Mouse (Mus musculus) midbrain, embryonic 15.5 days (tissue): ENCODE measurements around the gene Pacs1. TPM values are rescaled to one million over a fixed set of nuclear protein-coding genes. Genes with fewer than 3 reads are reported as not detected.

ENCODE experiments used
- ATAC-seq: fragments of 200-750 bp; cut with Nextera tagmentation; replicated peaks from 2 replicates; pipeline ENCODE4 v1.8.0; 2017; ENCODE audit warnings: moderate TSS enrichment
- H3K27ac ChIP-seq: fragments of 300-500 bp; sonication (generic); 2 replicates; pipeline ENCODE4 v1.5.1; 2015; ENCODE audit warnings: mild to moderate bottlenecking, inconsistent platforms
- H3K27me3 ChIP-seq: fragments of 300-500 bp; sonication (generic); replicated peaks from 2 replicates; pipeline ENCODE4 v1.6.1; 2015; ENCODE audit warnings: inconsistent platforms
- H3K36me3 ChIP-seq: fragments of 300-500 bp; sonication (generic); replicated peaks from 2 replicates; pipeline ENCODE4 v1.6.1; 2015; ENCODE audit warnings: inconsistent platforms
- H3K4me1 ChIP-seq: fragments of 300-500 bp; sonication (generic); 2 replicates; pipeline ENCODE4 v1.6.1; 2015; ENCODE audit warnings: inconsistent platforms
- H3K4me2 ChIP-seq: fragments of 300-500 bp; sonication (generic); 2 replicates; pipeline ENCODE4 v1.6.1; 2015; ENCODE audit warnings: inconsistent platforms, mild to moderate bottlenecking, moderate library complexity
- H3K4me3 ChIP-seq: fragments of 300-500 bp; sonication (generic); 2 replicates; pipeline ENCODE4 v1.5.1; 2015; ENCODE audit warnings: mild to moderate bottlenecking, inconsistent platforms
- H3K9ac ChIP-seq: fragments of 300-500 bp; sonication (generic); 2 replicates; pipeline ENCODE4 v1.6.1; 2015; ENCODE audit warnings: mild to moderate bottlenecking, inconsistent platforms
- H3K9me3 ChIP-seq: fragments of 300-500 bp; sonication (generic); 2 replicates; pipeline ENCODE4 v1.6.1; 2016; ENCODE audit warnings: inconsistent platforms
- WGBS: fragments of 180-500 bp; shearing (Covaris S2); methylation state at CpG from one replicate; pipeline ENCODE4 v1.1.7; 2015; ENCODE audit warnings: mixed read lengths; 5-methylcytosine and 5-hydroxymethylcytosine counted together
- polyA plus RNA-seq: library from polyadenylated mRNA; unstranded; fragments of >200 nt; fragmentation: Nextera tagmentation; extraction: Ambion mirVana; gene quantifications from 2 replicates; pipeline ENCODE4 v1.2.1, GENCODE M21; 2015

The Pacs1 gene
- polyA plus RNA-seq, 1 experiment from 2014 or later: 55.7 TPM

DNA sequence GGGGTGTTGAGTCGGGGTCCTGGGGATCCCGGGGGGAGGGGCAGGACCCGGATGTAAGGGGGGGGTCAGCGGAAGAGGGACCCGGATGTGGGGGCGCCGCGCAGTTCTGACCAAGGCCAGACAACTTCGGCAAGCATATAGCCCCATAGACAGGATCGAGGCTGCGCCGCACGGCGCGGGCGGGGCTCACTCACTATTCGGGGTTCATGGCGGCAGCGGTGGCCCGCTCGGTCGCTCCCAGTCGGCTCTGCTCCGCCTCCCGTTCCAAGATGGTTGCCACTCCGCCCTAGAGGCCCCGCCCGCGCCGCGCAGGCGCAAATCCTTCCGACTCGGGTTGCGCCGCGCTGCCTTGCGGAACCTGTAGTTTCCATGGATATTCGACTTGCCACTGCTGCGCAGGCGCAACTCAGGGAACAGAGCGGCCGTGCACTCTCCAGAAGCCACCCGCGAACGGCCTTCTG, 166.2 kb downstream of the Pacs1 start, which contains the start of gene Rab1b:
Gene Rab1b, minus strand, starts transcription at position 342 of the 461 bp plus-strand sequence.
- WGBS: under 1% methylated on average over 46 of the region's 46 CpGs
- peak within 1 kb of the TSS; percentile 90 for H3K9ac ChIP-seq
- peaks cover 57% of the 10 kb centered on the region for H3K36me3 ChIP-seq
- H3K27ac ChIP-seq: peak within 1 kb of the TSS; percentile 97
- H3K27me3 ChIP-seq: no peaks in the 10 kb centered on the region
- H3K4me2 ChIP-seq: peak within 1 kb of the TSS; percentile 79
- peak within 1 kb of the TSS; percentile 64 for H3K4me3 ChIP-seq
- ATAC-seq: peak; percentile 92
- no peaks in the 10 kb centered on the region for H3K9me3 ChIP-seq
- H3K4me1 ChIP-seq: peaks cover 19% of the 10 kb centered on the region

DNA sequence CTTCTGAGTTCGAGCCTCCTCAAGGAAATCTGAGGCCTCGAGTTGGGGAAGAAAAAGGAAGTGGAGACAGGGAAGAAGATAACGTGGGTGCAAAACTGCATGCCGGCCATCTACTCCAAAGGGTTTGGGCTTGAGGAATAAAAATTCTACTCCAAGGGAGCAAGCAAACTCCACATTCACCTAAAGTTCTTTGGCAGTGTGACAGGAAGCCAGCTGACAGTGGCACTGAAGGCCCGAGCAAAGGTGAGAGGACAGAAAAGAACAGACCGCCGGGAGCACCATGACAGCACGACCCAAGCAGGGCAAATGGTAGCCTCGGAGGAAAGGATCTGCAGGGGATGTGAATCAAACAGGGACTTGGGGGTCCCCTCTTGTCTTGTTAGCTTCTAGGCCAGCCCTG, 166.8 kb downstream of the Pacs1 start:
- peaks cover 19% of the 10 kb centered on the region for H3K4me1 ChIP-seq
- peaks cover 51% of the 10 kb centered on the region for H3K36me3 ChIP-seq
- 22% methylated on average over 9 of the region's 9 CpGs for WGBS
- H3K9ac ChIP-seq: peak overlapping the region; percentile 90
- ATAC-seq: 0 out of 2 replicates have a peak, but pooled peaks have one; percentile 0
- peak overlapping the region; percentile 79 for H3K4me2 ChIP-seq
- H3K27me3 ChIP-seq: no peaks in the 10 kb centered on the region
- peak overlapping the region; percentile 97 for H3K27ac ChIP-seq
- H3K4me3 ChIP-seq: peak overlapping the region; percentile 64
- H3K9me3 ChIP-seq: no peaks in the 10 kb centered on the region

DNA sequence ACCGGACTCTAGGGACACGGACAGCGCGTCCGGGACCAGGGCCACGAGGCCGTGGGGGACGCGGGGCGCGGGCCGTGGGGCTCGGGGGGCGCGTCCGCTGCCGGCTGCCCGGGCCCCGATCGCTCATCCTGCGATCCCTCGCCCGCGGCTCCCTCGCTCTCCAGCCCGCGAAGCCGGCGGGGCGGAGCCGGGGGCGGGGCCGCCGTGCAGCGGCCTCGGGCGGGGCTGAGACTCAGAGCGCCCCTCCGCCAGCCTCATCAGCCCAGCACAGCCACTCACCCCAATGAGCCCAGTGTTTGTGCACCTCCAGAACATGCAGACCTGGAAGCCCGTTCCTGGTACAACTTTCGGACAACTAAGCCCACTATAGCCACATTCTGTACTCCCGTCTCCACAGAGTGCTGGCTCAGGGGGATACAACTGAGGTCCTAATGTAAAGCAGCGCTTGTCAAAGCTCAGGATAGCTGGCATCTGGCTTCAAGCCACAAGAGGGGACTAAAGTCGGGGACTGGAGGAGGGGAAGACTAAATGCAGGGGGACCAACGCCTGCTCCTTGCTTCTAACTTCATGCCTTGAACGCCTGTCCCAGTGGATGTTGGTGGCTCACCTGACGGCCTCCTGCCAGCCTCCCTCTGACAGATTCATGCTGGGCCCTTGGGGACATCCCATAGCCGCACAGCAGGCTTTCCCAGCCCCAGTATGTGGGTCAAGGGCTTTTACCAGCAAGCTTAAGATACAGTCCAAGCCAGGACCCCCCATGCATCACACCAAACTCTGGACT, 174.4 kb downstream of the Pacs1 start, which contains the start of gene Cnih2:
Gene Cnih2, minus strand, starts transcription at position 159 of the 781 bp plus-strand sequence.
- 2% methylated on average over 42 of the region's 48 CpGs for WGBS
- no peaks in the 10 kb centered on the region for H3K9me3 ChIP-seq
- H3K9ac ChIP-seq: peak within 1 kb of the TSS; percentile 100
- ATAC-seq: peak; percentile 63
- H3K27me3 ChIP-seq: no peaks in the 10 kb centered on the region
- H3K27ac ChIP-seq: peak within 1 kb of the TSS; percentile 99
- peak within 1 kb of the TSS; percentile 96 for H3K4me3 ChIP-seq
- H3K36me3 ChIP-seq: peaks cover 19% of the 10 kb centered on the region; the same call in 1 of the 2 replicates
- peaks cover 55% of the 10 kb centered on the region for H3K4me1 ChIP-seq
- peak within 1 kb of the TSS; percentile 93 for H3K4me2 ChIP-seq

DNA sequence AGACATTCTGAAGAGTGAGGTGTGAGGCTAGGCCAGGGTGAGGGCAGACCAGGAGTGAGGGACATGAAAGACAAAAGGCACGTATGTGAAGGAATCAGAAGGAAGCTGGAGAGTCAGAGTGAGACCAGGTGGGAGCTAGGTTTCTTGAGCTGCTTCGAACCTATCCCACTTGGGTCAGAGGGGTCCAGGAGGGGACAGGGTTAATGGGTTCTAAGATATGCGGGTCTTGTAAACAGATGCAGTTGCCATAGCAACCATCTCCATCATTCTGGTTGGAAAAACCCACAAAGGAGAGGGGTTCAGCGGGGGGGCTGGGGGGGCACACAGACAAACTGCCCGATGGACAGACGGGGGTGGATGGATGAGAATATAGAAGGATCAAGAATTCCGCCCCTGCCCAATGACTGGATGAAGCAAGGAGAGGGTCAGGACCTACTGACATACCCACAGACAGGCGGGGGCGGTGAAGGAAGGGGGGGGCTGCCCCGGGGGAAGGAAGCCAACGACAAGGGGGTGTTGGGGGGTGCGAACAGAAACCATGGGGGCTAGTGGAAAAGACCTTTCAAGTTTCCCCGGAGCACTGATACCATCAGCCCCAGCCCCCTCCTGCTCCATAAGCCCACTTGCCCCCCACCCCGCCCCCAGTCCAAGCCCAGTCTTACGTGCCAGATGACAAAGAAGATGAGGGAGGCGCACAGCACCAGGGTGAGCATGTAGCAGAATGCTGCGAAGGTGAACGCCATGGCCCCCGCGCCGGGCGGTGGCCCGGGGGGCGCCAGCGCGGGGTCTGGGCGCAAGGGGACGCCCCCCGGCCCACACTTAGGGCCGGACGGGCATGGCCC, 175.2 kb downstream of the Pacs1 start:
- 2% methylated on average over 31 of the region's 31 CpGs for WGBS

DNA sequence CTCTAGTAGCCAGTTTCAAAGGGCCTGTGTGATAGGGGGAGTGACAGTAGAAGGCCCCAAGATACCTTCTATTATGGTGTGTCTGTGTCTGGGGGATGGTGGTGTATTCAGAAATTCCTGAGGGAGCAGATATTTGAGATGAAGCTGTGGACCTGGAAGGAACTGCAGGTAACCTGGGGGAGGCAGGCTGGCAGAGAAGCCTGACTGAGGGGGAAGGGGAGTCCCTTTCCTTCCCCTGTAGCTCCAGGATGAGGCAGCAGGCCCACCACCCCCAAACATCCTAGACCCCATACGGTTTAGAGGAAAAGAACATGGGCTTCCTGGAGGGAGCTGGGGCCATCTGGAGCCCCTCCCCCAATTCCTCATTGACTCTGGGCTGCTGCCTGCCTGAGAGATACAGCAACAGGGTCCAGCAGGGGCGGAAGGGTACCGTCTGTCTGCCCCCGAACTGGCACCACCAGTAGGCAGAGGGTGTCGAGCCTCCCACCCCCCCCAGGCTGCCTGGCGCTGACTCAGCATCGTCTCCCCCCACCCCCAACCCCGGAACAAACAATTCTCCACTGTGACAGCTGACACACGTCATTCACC, 176.9 kb downstream of the Pacs1 start:
- Histone ChIP-seq H3K4me3 (peak overlapping the region; percentile 96), H3K36me3 (peaks cover 18% of the 10 kb centered on the region), H3K4me2 (peak overlapping the region; percentile 93), H3K9me3 (no peaks in the 10 kb centered on the region), H3K9ac (peak overlapping the region; percentile 100), H3K27me3 (no peaks in the 10 kb centered on the region), H3K27ac (peak overlapping the region; percentile 99), H3K4me1 (peaks cover 66% of the 10 kb centered on the region)
- 11% methylated on average over 9 of the region's 9 CpGs for WGBS
- ATAC-seq: no peak

More for the DNA sequence above, 175.2 kb downstream of the Pacs1 start:
- no peaks in the 10 kb centered on the region for H3K9me3 ChIP-seq
- peak; percentile 22 for ATAC-seq
- H3K9ac ChIP-seq: peak overlapping the region; percentile 100
- H3K27me3 ChIP-seq: no peaks in the 10 kb centered on the region
- H3K27ac ChIP-seq: peak overlapping the region; percentile 99
- peaks cover 12% of the 10 kb centered on the region; the same call in 1 of the 2 replicates for H3K36me3 ChIP-seq
- peak overlapping the region; percentile 96 for H3K4me3 ChIP-seq
- H3K4me2 ChIP-seq: peak overlapping the region; percentile 93
- peaks cover 63% of the 10 kb centered on the region for H3K4me1 ChIP-seq

DNA sequence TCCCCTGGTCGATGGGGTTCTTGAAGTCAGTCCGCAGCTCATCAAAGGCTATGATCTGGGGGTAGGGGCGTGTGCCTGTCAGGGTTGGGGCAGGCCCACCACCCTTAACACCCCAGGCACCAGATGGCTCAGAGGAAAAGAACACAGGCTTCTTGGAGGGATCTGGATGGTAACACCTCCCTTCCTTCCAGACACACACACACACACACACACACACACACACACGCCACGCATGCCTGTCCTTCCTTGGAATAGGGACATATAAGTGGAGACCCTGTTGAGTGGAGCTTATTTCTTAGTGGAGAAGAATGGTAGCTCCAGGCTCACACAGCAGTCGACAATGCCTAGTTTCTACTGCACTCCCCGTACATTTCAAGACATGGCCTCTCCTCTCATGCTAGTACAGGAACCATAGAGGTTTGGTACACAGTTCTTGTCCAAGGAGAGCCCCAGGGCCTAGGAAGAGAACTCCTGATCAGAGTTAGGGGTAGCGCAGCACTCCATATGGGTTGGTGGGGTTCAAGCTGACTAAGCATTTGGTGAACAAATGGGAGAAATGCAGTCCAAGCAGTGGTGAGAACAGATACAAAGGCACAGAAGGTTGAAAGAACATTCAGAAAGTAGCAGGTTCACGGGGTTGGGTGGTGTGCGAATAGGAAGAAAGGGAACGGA, 178.0 kb downstream of the Pacs1 start:
- H3K9me3 ChIP-seq: no peaks in the 10 kb centered on the region
- H3K4me3 ChIP-seq: peak overlapping the region; percentile 96
- H3K4me2 ChIP-seq: peak overlapping the region; percentile 93
- H3K9ac ChIP-seq: peak overlapping the region; percentile 100
- peak; percentile 1; the same call in 1 of the 2 replicates for ATAC-seq
- peaks cover 16% of the 10 kb centered on the region for H3K36me3 ChIP-seq
- WGBS: 26% methylated on average over 11 of the region's 11 CpGs
- H3K27ac ChIP-seq: peak overlapping the region; percentile 99
- no peaks in the 10 kb centered on the region for H3K27me3 ChIP-seq
- H3K4me1 ChIP-seq: peaks cover 64% of the 10 kb centered on the region

DNA sequence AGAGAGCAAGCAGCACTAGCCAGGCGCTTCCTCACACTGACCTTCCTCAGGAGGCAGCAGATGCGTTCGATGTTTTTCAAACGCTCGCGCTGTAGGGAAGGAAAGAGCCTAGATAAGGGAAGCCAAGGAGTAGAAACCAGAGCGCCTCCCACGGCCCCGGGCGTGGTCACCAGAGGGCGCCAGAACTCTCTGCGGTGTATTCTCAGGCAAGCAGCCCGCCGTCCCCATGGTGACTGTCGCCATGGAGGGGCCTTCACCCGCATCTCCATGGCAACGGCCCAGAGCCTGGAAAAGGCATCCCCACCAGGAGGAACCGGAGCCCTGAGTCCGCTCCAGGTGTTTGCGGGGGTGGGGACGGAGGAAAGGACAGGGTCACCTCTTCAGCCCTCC, 178.7 kb downstream of the Pacs1 start:
- peaks cover 14% of the 10 kb centered on the region for H3K36me3 ChIP-seq
- WGBS: under 1% methylated on average over 21 of the region's 21 CpGs
- H3K4me3 ChIP-seq: peak overlapping the region; percentile 96
- peak overlapping the region; percentile 100 for H3K9ac ChIP-seq
- H3K27me3 ChIP-seq: no peaks in the 10 kb centered on the region
- peak; percentile 68 for ATAC-seq
- H3K9me3 ChIP-seq: no peaks in the 10 kb centered on the region
- peaks cover 63% of the 10 kb centered on the region for H3K4me1 ChIP-seq
- peak overlapping the region; percentile 93 for H3K4me2 ChIP-seq
- peak overlapping the region; percentile 99 for H3K27ac ChIP-seq

DNA sequence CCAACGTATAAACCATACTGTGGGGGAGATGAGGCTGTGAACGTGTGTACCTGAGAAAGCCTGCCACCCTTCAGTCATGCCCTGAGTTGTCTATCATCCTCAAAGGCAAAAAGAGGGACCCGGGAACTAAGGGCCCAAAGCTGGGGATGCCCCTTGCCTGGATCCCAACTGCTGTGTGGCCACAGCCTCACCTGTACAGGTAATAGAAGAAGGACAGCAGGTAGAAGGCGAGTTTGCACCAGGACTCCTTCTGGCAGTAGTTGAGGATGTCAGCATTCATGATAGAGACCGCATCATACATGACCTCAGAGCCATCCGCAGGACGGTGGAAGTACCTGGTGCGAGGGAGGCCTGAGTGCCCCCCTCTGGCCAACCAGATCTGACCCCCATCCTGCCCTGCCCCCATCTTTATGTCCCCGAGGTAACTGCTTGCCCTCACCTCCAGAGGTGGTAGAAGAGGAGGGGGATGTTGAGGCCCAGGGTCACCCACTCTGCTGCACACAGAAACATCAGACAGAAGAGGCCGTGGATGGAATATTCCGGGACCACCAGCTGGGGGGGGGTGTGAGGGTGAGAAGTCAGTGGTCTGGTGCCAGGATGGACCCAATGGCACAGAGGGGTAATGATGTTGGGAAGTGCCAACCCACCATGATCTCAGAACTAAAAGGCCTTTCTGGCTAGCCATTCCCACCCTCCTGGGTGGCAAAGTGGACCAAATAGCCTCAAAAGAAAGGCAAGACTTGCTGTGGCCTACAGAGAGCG, 179.3 kb downstream of the Pacs1 start:
- Histone ChIP-seq H3K36me3 (peaks cover 14% of the 10 kb centered on the region), H3K27me3 (no peaks in the 10 kb centered on the region), H3K4me3 (peak overlapping the region; percentile 96), H3K9me3 (no peaks in the 10 kb centered on the region), H3K4me2 (peak overlapping the region; percentile 93), H3K27ac (peak overlapping the region; percentile 99), H3K4me1 (peaks cover 62% of the 10 kb centered on the region), H3K9ac (peak overlapping the region; percentile 30)
- no peak for ATAC-seq
- 74% methylated on average over 12 of the region's 12 CpGs for WGBS

DNA sequence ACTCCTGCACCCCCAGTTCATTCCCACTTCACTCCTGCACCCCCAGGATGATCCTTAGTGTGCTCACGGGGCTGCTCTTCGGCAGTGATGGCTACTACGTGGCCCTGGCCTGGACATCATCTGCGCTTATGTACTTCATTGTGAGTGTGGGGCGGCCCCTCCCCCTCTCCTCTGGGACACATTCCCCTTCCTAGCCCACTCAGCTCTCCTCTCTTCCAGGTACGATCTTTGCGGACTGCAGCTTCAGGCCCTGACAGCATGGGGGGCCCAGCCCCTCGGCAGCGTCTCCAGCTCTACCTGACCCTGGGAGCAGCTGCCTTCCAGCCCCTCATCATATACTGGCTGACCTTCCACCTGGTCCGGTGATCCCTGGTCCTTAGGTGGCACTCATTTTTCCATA, 180.8 kb downstream of the Pacs1 start:
- Histone ChIP-seq H3K9ac (no peak overlapping the region), H3K36me3 (peaks cover 14% of the 10 kb centered on the region), H3K9me3 (no peaks in the 10 kb centered on the region), H3K4me1 (peaks cover 64% of the 10 kb centered on the region), H3K4me3 (no peak overlapping the region), H3K4me2 (no peak overlapping the region), H3K27ac (0 out of 2 replicates have a peak overlapping the region, but pooled peaks have one; percentile 26), H3K27me3 (no peaks in the 10 kb centered on the region)
- 87% methylated on average over 10 of the region's 10 CpGs for WGBS
- no peak for ATAC-seq

DNA sequence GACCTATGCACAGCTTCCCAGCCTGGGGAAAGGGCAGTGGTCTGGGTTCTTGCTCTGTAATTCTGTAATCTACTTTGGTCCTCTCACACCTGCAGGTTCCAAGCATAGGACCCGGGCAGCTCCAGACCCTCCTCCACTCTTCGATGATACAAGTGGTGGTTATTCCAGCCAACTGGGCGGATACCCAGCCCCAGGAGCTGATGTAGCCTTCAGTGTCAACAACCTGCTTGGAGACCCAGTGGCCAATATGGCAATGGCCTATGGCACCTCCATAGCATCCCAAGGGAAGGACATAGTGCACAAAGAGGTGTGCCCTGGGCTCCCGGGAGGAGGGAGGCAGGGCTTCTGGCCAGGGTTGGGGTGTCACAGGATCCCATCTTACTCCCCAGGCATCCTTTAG, 183.6 kb downstream of the Pacs1 start:
- H3K9me3 ChIP-seq: no peaks in the 10 kb centered on the region
- H3K36me3 ChIP-seq: peaks cover 14% of the 10 kb centered on the region
- H3K4me2 ChIP-seq: peak overlapping the region; percentile 65
- WGBS: 87% methylated on average over 4 of the region's 4 CpGs
- H3K27me3 ChIP-seq: peaks cover 18% of the 10 kb centered on the region
- no peak for ATAC-seq
- peaks cover 51% of the 10 kb centered on the region for H3K4me1 ChIP-seq
- H3K4me3 ChIP-seq: peak overlapping the region; percentile 71
- no peak overlapping the region for H3K27ac ChIP-seq
- H3K9ac ChIP-seq: peak overlapping the region; percentile 54
